Mouse (Mus musculus) kidney, embryonic 14.5 days (tissue): ENCODE measurements around the gene Arid3a. TPM values are rescaled to one million over a fixed set of nuclear protein-coding genes. Genes with fewer than 3 reads are reported as not detected.

Source experiments
- ATAC-seq: fragments of 200-750 bp; cut with Nextera tagmentation; 2 replicates; pipeline ENCODE4 v1.8.0; 2017; ENCODE audit warnings: moderate number of reproducible peaks, mild to moderate bottlenecking, moderate TSS enrichment, moderate library complexity; ENCODE audit not compliant: low FRiP score, low TSS enrichment
- H3K27ac ChIP-seq: fragments of 300-500 bp; sonication (generic); 2 replicates; pipeline ENCODE4 v1.5.1; 2014; ENCODE audit warnings: low read depth, mild to moderate bottlenecking, low read length, moderate library complexity, mixed read lengths
- H3K27me3 ChIP-seq: fragments of 300-500 bp; sonication (generic); 2 replicates; pipeline ENCODE4 v1.6.1; 2014; ENCODE audit warnings: mild to moderate bottlenecking, low read length; ENCODE audit not compliant: control insufficient read depth, insufficient read depth
- H3K36me3 ChIP-seq: fragments of 300-500 bp; sonication (generic); 2 replicates; pipeline ENCODE4 v1.6.1; 2014; ENCODE audit warnings: low read length, mixed read lengths; ENCODE audit not compliant: control insufficient read depth, insufficient read depth
- H3K4me1 ChIP-seq: fragments of 300-500 bp; sonication (generic); 2 replicates; pipeline ENCODE4 v1.6.1; 2014; ENCODE audit warnings: low read length, mixed read lengths; ENCODE audit not compliant: control insufficient read depth, insufficient read depth
- H3K4me2 ChIP-seq: fragments of 300-500 bp; sonication (generic); replicated peaks from 2 replicates; pipeline ENCODE4 v1.6.1; 2014; ENCODE audit warnings: low read depth, mild to moderate bottlenecking, low read length
- H3K4me3 ChIP-seq: fragments of 300-500 bp; sonication (generic); 2 replicates; pipeline ENCODE4 v1.5.1; 2014; ENCODE audit warnings: mild to moderate bottlenecking, low read length
- H3K9ac ChIP-seq: fragments of 300-500 bp; sonication (generic); 2 replicates; pipeline ENCODE4 v1.6.1; 2014; ENCODE audit warnings: low read depth, mild to moderate bottlenecking, low read length, moderate library complexity
- H3K9me3 ChIP-seq: fragments of 300-500 bp; sonication (generic); 2 replicates; pipeline ENCODE4 v1.6.1; 2016; ENCODE audit warnings: low read length; ENCODE audit not compliant: control insufficient read depth
- WGBS: fragments of 180-500 bp; shearing (Covaris S2); extraction: QIAGEN DNeasy Blood & Tissue Kit; methylation state at CpG from one replicate; pipeline ENCODE4 v1.1.7; 2014; 5-methylcytosine and 5-hydroxymethylcytosine counted together
- polyA plus RNA-seq: library from polyadenylated mRNA; unstranded; fragments of >200 nt; fragmentation: Nextera tagmentation; extraction: Ambion mirVana; gene quantifications from 2 replicates; pipeline ENCODE4 v1.2.1, GENCODE M21; 2014

Gene Arid3a
- polyA plus RNA-seq, 1 experiment from 2014 or later, result 12.3 TPM

DNA sequence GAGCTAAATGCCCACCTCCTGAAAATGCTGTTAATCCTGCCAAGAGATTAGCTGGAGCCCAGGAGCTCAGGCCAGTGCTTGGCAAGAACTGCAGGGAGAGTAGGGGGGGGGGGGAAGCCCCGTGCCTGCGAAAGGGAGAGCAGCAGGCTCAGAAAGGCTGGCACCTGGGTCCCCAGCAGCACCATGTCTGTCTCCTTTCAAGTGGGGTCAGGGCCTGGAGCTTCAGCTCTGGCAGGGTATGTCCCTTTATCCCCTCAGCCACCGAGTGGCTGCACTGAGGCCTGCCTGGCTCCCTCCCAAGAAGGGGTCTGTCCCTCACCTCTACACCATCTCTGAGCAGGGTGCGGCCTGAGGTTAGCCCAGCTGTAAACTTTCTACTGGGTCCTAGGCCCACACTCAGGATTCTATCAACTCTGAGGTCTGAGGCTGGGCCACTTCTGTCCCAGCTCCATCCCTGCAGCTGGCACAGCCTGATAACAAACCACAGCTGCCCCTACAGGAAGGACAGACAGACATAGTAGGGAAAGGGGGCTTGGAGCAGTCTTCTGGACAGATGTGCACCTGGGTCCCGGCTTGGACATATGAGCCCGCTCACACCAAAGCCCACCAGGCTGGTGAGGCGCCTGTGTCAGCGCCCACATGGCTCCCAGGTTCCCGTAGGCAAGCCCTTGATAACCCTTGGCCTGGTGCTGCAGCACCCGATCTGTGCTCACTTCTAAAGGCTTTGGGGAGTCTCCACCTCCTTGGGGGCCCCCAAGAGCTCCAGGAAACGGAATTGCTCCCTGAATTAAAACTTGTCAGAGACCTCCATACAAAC lies 12.5 kb upstream of the Arid3a start:
- peaks cover 5% of the 10 kb centered on the region; the same call in 1 of the 2 replicates for H3K4me1 ChIP-seq
- peaks cover 19% of the 10 kb centered on the region for H3K27me3 ChIP-seq
- H3K4me3 ChIP-seq, result no peak overlapping the region
- no peak for ATAC-seq
- no peaks in the 10 kb centered on the region for H3K9me3 ChIP-seq
- 77% methylated on average over 11 of the region's 11 CpGs for whole genome bisulfite sequencing
- H3K36me3 ChIP-seq, result peaks cover 24% of the 10 kb centered on the region
- no peak overlapping the region for H3K27ac ChIP-seq
- H3K9ac ChIP-seq, result no peak overlapping the region
- no peak overlapping the region; the same call in 1 of the 2 replicates for H3K4me2 ChIP-seq

DNA sequence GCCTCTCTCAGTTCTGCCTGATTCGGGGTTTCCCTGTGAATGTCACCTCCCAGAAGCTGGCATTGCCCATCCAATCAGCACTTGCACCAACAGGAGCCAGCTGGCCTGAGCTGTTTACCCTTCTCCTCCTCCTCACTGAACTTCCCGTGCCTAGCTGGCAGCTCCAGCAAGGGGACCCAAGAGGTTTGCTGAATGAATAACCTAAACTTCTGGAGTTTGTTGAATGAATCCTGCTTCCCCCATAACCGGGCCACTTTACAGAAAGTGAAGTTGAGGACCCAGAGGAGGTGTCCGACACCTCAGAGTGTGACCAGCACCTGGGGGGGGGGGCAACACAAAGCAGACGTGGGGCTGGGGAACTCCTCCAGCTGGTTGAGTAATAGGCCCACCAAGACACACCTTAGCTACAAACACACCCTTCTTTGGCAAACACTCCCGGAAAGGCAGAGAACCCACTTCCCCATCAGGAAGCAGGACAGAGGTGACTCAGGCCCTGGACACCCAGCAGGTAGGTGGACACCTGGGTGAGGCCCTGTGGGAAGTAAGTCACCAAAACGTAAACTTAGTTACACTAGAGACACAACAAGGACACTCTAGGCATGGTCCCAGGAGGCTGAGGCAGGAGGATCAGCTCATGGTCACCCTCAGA lies 11.8 kb upstream of the Arid3a start:
- peaks cover 10% of the 10 kb centered on the region; the same call in 1 of the 2 replicates for H3K4me1 ChIP-seq
- peaks cover 26% of the 10 kb centered on the region for H3K27me3 ChIP-seq
- peaks cover 24% of the 10 kb centered on the region for H3K36me3 ChIP-seq
- no peak for ATAC-seq
- H3K4me3 ChIP-seq, result no peak overlapping the region
- no peaks in the 10 kb centered on the region for H3K9me3 ChIP-seq
- H3K4me2 ChIP-seq, result no peak overlapping the region; the same call in 1 of the 2 replicates
- no peak overlapping the region for H3K9ac ChIP-seq
- H3K27ac ChIP-seq, result no peak overlapping the region
- 70% methylated on average over 7 of the region's 7 CpGs for WGBS

DNA sequence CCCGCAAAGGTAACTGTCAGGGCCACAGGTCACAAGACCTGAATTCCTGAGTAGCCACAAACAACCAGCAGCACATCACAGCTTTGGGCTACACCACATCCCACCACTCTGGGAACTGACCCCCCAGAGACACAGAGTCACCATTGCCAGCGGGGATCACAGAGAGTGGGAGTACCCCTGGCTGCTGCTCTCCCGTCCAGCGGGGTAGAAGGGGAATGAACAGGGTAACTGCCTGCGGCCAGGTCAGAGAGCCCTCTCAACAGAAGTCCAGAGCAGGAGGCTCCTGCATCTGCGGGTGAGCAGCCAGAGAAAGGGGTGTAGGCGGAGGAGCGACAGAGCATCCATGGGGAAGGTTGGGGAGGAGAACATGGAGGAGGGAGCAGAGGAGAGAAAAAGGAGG lies 10.8 kb upstream of the Arid3a start:
- Histone ChIP-seq H3K36me3 (peaks cover 17% of the 10 kb centered on the region), H3K4me3 (peak overlapping the region; percentile 53), H3K4me1 (peaks cover 19% of the 10 kb centered on the region), H3K27ac (no peak overlapping the region), H3K4me2 (peak overlapping the region; percentile 62), H3K27me3 (peaks cover 36% of the 10 kb centered on the region), H3K9ac (peak overlapping the region; percentile 85), H3K9me3 (no peaks in the 10 kb centered on the region)
- 5% methylated on average over 8 of the region's 8 CpGs for WGBS
- no peak for ATAC-seq

DNA sequence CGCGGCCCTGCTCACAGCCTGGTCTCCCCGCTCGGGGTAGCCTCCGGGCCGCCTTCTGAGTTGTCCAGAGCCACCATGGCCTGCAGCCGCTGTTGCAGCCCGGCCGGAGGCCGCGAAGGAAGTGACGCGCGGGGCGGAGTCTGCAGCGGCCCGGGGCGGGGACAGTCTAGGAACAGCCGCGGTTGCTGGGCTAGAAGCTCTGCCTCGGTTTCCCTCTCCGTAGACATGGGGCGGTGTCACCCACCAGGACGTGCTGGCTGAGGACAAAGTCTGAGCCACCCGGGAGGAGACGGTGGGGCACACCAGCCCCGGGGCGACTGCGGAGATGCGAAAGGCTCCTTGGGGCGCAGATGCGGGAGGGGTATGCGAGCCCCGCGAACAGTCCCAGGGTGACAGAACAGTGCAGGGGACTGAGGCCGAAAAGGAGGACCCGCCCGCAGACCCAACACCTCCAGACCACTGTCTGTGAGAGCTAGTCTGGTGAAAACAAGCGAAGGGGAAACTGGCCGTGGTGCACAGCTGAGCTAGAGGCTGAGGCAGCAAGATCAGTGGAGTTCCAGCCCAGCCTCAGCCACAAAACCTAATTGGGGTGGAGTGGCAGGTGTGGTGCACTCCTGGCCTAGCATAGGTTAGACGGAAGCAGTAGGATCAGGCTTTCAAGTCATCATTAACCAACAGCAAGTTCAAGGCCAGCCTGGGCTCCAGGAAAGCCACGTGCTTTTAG lies 9.9 kb upstream of the Arid3a start, which contains the start of gene Kiss1r:
TSS of gene Kiss1r (plus strand) at position 164 of the 724 bp plus-strand sequence.
- peaks cover 8% of the 10 kb centered on the region; the same call in 1 of the 2 replicates for H3K36me3 ChIP-seq
- peak within 1 kb of the TSS; percentile 26; the same call in 1 of the 2 replicates for H3K27ac ChIP-seq
- peak within 1 kb of the TSS; percentile 85 for H3K9ac ChIP-seq
- H3K9me3 ChIP-seq, result no peaks in the 10 kb centered on the region
- peak; percentile 77 for ATAC-seq
- WGBS, result 2% methylated on average over 42 of the region's 42 CpGs
- H3K4me2 ChIP-seq, result peak within 1 kb of the TSS; percentile 62
- H3K4me3 ChIP-seq, result peak within 1 kb of the TSS; percentile 53
- H3K4me1 ChIP-seq, result peaks cover 28% of the 10 kb centered on the region
- H3K27me3 ChIP-seq, result peaks cover 45% of the 10 kb centered on the region

DNA sequence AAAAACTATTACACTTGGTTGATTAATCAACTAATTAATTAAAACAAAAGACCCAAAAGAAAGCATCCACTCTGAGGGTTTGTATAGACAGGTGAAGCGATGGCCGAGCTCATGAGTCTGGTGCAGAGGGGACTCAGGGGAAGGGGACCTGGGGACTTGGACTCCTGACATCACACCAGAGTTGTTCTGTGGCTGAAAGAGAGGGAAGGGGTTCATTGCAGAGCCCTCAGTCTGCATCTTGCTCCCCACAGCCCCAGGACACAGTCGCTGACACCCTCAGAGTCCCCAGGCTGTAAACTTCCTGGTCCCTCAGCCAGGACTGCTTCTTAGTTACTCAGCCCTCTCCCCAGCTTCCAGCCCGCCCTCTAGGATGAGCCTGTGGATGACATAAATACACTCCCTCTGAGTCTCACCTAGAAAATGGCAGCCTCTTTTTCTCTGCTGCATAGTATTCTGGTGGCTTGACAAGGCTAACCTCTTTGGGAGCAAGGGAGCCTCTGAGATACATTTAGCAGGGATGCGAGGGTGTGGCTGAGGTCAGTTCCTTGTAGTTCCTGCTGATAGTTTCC lies 9.2 kb upstream of the Arid3a start:
- no peaks in the 10 kb centered on the region for H3K9me3 ChIP-seq
- peaks cover 51% of the 10 kb centered on the region for H3K27me3 ChIP-seq
- H3K9ac ChIP-seq, result no peak overlapping the region
- peaks cover 4% of the 10 kb centered on the region; the same call in 1 of the 2 replicates for H3K36me3 ChIP-seq
- 73% methylated on average over 5 of the region's 5 CpGs for WGBS
- peak overlapping the region; percentile 53; the same call in 1 of the 2 replicates for H3K4me3 ChIP-seq
- peak overlapping the region; percentile 62 for H3K4me2 ChIP-seq
- ATAC-seq, result no peak
- no peak overlapping the region for H3K27ac ChIP-seq
- H3K4me1 ChIP-seq, result peaks cover 28% of the 10 kb centered on the region

DNA sequence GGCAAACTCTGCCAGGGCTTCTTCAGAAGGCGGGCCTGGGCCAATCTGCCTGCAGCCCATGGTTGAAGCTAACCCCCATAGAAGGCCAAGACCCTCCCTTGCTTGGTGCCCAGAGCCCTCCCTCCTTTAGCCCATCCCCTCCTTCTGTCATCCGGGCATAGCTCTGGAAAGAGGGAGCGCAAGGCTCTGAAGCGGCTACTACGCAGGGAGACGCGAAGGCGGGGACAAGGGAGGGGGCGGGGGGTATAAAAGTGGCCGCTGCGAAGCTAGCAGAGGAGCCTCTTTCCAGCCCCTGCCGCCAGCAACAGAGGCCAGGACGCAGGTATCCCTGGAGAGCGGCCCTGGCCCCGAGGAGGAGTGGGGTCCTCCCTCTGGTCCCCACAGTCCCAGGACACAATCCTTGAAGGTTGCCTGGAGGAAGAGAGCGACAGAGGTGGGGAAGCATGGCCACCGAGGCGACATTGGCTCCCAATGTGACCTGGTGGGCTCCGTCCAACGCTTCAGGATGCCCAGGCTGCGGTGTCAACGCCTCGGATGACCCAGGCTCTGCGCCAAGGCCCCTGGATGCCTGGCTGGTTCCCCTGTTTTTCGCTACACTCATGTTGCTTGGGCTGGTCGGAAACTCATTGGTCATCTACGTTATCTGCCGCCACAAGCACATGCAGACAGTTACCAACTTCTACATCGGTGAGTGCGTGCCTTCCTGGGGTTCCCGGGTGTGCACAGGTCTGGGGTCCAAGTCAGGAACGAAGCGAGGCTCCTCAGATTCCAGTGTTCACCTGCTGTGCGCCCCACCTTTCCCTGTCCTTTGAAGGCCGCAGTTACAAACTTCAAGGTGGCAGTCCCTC lies 8.4 kb upstream of the Arid3a start:
- Histone ChIP-seq H3K36me3 (no peaks in the 10 kb centered on the region), H3K27me3 (peaks cover 58% of the 10 kb centered on the region), H3K27ac (no peak overlapping the region), H3K4me2 (peak overlapping the region; percentile 32), H3K4me3 (peak overlapping the region; percentile 12; the same call in 1 of the 2 replicates), H3K9me3 (no peaks in the 10 kb centered on the region), H3K9ac (0 out of 2 replicates have a peak overlapping the region, but pooled peaks have one; percentile 40), H3K4me1 (peaks cover 28% of the 10 kb centered on the region)
- ATAC-seq, result no peak
- WGBS, result 6% methylated on average over 35 of the region's 35 CpGs

DNA sequence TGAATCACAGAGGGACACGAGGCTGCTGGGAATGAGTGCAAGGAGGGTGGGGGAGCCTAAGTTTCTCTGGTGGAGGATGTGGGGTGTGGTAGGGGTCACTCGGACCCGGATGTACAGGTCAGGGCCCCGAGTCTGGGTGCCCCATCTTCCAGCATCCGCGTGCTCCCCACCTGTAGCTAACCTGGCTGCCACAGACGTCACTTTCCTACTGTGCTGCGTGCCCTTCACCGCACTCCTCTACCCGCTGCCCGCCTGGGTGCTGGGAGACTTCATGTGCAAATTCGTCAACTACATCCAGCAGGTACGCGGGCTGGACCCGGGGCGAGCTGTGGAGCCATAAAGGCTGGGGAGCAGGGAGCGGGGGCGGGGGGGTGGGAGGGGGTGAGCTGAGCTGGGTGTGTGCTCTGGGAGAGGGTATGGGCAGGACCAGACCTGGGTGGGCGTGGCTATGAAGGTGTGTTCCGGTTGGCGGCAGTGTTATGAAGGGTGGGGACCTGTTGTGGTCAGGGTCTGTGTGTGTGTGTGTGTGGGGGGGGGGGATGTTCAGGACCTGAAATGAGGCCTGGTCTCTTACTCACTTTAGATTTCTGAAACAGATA lies 7.5 kb upstream of the Arid3a start:
- H3K27ac ChIP-seq, result no peak overlapping the region
- ATAC-seq, result no peak
- H3K4me1 ChIP-seq, result peaks cover 24% of the 10 kb centered on the region
- peak overlapping the region; percentile 32 for H3K4me2 ChIP-seq
- H3K9me3 ChIP-seq, result no peaks in the 10 kb centered on the region
- 4% methylated on average over 21 of the region's 21 CpGs for WGBS
- H3K27me3 ChIP-seq, result peaks cover 58% of the 10 kb centered on the region
- H3K36me3 ChIP-seq, result no peaks in the 10 kb centered on the region
- peak overlapping the region; percentile 21 for H3K4me3 ChIP-seq
- no peak overlapping the region for H3K9ac ChIP-seq
